Mouse (Mus musculus) liver, embryonic 11.5 days (tissue): ENCODE data around the gene Tirap. TPM values are rescaled to one million over a fixed set of nuclear protein-coding genes. Genes with fewer than 3 reads are reported as not detected.

Experiments used
- ATAC-seq: fragments of 200-750 bp; cut with Nextera tagmentation; replicated peaks from 2 replicates; pipeline ENCODE4 v1.8.0; 2017; ENCODE audit warnings: moderate number of reproducible peaks, mild to moderate bottlenecking, moderate TSS enrichment, moderate library complexity; ENCODE audit not compliant: low FRiP score
- DNase-seq: peaks from one replicate; pipeline ENCODE4 v3.0.0-alpha.2; 2017; ENCODE audit warnings: low spot score
- H3K27ac ChIP-seq: fragments of 300-500 bp; sonication (generic); 2 replicates; pipeline ENCODE4 v1.5.1; 2014; ENCODE audit warnings: mild to moderate bottlenecking, low read depth, low read length, control low read depth
- H3K27me3 ChIP-seq: fragments of 300-500 bp; sonication (generic); replicated peaks from 2 replicates; pipeline ENCODE4 v1.6.1; 2014; ENCODE audit warnings: low read length, mixed read lengths; ENCODE audit not compliant: control insufficient read depth, insufficient read depth
- H3K36me3 ChIP-seq: fragments of 300-500 bp; sonication (generic); 2 replicates; pipeline ENCODE4 v1.6.1; 2014; ENCODE audit warnings: mild to moderate bottlenecking, low read length, moderate library complexity, mixed read lengths; ENCODE audit not compliant: control insufficient read depth, insufficient read depth
- H3K4me1 ChIP-seq: fragments of 300-500 bp; sonication (generic); replicated peaks from 2 replicates; pipeline ENCODE4 v1.6.1; 2014; ENCODE audit warnings: low read length, mixed read lengths; ENCODE audit not compliant: control insufficient read depth, insufficient read depth
- H3K4me2 ChIP-seq: fragments of 300-500 bp; sonication (generic); 2 replicates; pipeline ENCODE4 v1.6.1; 2014; ENCODE audit warnings: mild to moderate bottlenecking, control low read depth, moderate library complexity
- H3K4me3 ChIP-seq: fragments of 300-500 bp; sonication (generic); 2 replicates; pipeline ENCODE4 v1.5.1; 2014; ENCODE audit warnings: low read depth, low read length, control low read depth
- H3K9ac ChIP-seq: fragments of 300-500 bp; sonication (generic); 2 replicates; pipeline ENCODE4 v1.6.1; 2014; ENCODE audit warnings: low read depth, low read length, control low read depth
- H3K9me3 ChIP-seq: fragments of 300-500 bp; sonication (generic); 2 replicates; pipeline ENCODE4 v1.6.1; 2016; ENCODE audit warnings: low read length, inconsistent platforms, mixed read lengths; ENCODE audit not compliant: control insufficient read depth
- WGBS: fragments of 180-500 bp; shearing (Covaris S2); extraction: QIAGEN DNeasy Blood & Tissue Kit; methylation state at CpG from one replicate; pipeline ENCODE4 v1.1.7; 2014; 5-methylcytosine and 5-hydroxymethylcytosine counted together
- polyA plus RNA-seq: library from polyadenylated mRNA; unstranded; fragments of >200 nt; fragmentation: Nextera tagmentation; extraction: Ambion mirVana; gene quantifications from 2 replicates; pipeline ENCODE4 v1.2.1, GENCODE M21; 2014

Tirap gene
- polyA plus RNA-seq, 1 experiment from 2014 or later = 11.0 TPM

DNA sequence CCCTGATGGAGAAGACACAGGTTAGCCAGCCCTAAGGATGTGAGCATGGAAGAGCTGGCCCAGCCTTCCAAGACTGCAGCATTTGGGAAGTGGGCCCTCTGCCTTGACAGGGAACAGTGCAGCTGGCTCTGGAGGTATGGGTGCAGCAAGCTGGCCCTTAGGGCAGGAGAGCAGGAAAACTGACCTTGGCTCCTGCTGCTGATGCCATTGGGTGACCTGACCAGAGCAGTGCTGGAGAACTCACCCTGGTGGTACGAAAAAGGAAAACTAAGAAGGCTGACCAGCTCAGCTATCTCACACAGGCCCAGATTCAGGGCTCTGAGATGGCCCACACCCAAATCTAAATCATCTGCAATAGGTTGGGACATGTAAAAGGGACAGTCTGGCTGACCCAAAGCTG is 54.3 kb downstream of the Tirap start:
- WGBS = 81% methylated on average over 1 of the region's 1 CpGs
- Histone ChIP-seq H3K4me2 (no peak overlapping the region), H3K27me3 (no peaks in the 10 kb centered on the region), H3K27ac (no peak overlapping the region), H3K4me3 (no peak overlapping the region), H3K9me3 (no peaks in the 10 kb centered on the region), H3K9ac (no peak overlapping the region), H3K4me1 (0 out of 2 replicates have a peak, but pooled peaks cover 6% of the 10 kb centered on the region), H3K36me3 (no peaks in the 10 kb centered on the region; the same call in 1 of the 2 replicates)
- no peak for DNase-seq
- ATAC-seq = no peak

GRCm38 (mm10) chr9:35145118-35145517 is 55.0 kb downstream of the Tirap start:
- 0 out of 2 replicates have a peak, but pooled peaks have one; percentile 26 for ATAC-seq
- WGBS = 81% methylated on average over 9 of the region's 9 CpGs

DNA sequence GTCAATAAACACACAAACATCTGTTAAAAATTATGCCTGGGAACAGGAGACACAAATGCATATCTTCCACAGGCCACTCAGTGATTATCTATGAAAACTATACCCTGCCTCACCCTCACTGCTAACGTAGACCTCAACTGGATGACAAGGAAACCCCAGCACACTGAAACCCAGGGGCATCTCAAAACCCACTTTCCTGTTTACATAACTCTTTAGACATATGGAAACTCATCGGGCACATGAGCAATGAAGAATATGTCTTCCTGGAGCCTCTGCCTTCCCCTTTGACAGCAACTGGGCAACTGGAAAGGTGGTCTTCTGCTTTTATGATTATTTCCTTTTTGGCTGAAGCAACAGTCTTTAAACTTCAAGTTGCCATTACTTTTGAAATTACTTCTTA is 57.9 kb downstream of the Tirap start:
- no peaks in the 10 kb centered on the region for H3K9me3 ChIP-seq
- H3K4me1 ChIP-seq = peaks cover 3% of the 10 kb centered on the region; the same call in 1 of the 2 replicates
- 51% methylated on average over 2 of the region's 2 CpGs for WGBS
- no peaks in the 10 kb centered on the region for H3K27me3 ChIP-seq
- no peak overlapping the region for H3K4me3 ChIP-seq
- no peak overlapping the region for H3K4me2 ChIP-seq
- no peak for ATAC-seq
- no peaks in the 10 kb centered on the region; the same call in 1 of the 2 replicates for H3K36me3 ChIP-seq
- H3K27ac ChIP-seq = no peak overlapping the region
- no peak for DNase-seq
- no peak overlapping the region for H3K9ac ChIP-seq

More at GRCm38 (mm10) chr9:35145118-35145517, 55.0 kb downstream of the Tirap start:
- Histone ChIP-seq H3K27ac (no peak overlapping the region), H3K36me3 (no peaks in the 10 kb centered on the region; the same call in 1 of the 2 replicates), H3K9ac (no peak overlapping the region), H3K9me3 (no peaks in the 10 kb centered on the region), H3K4me2 (no peak overlapping the region), H3K27me3 (no peaks in the 10 kb centered on the region), H3K4me1 (0 out of 2 replicates have a peak, but pooled peaks cover 6% of the 10 kb centered on the region), H3K4me3 (no peak overlapping the region)
- no peak for DNase-seq

DNA sequence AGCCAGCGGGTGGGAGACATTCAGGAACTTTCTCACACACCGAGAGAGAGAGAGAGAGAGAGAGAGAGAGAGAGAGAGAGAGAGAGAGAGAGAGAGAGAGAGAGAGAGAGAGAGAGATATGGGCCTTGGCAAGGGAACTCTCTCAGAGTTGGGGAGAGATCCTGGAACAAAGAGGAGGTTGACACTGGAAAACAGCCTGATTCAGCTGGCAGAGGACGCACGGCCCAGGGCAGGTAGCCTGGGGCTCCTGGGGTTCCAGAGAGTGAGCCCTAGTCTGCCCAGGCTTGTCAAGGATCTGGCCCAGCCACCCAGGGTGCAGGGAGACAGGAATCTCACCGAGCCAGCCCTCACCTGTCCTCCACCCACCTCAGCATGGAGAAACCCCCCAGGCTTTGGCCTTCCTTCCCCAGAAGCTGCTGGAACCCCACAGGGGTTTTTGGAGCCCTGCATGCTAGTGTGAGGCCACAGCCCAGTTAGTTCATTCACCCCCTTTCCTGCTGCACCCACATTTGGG is 60.8 kb downstream of the Tirap start:
- Histone ChIP-seq H3K9me3 (no peaks in the 10 kb centered on the region), H3K9ac (no peak overlapping the region), H3K4me3 (no peak overlapping the region), H3K27ac (no peak overlapping the region), H3K4me2 (no peak overlapping the region), H3K27me3 (no peaks in the 10 kb centered on the region), H3K4me1 (peaks cover 3% of the 10 kb centered on the region; the same call in 1 of the 2 replicates), H3K36me3 (peaks cover 2% of the 10 kb centered on the region; the same call in 1 of the 2 replicates)
- WGBS = 86% methylated on average over 4 of the region's 5 CpGs
- DNase-seq = no peak
- ATAC-seq = no peak

GRCm38 (mm10) chr9:35138029-35138428 is 62.1 kb downstream of the Tirap start:
- no peaks in the 10 kb centered on the region for H3K27me3 ChIP-seq
- H3K36me3 ChIP-seq = 0 out of 2 replicates have a peak, but pooled peaks cover 2% of the 10 kb centered on the region
- no peak overlapping the region for H3K4me3 ChIP-seq
- DNase-seq (no peak), ATAC-seq (peak; percentile 57)
- no peak overlapping the region for H3K9ac ChIP-seq
- H3K4me1 ChIP-seq = peaks cover 2% of the 10 kb centered on the region; the same call in 1 of the 2 replicates
- H3K4me2 ChIP-seq = no peak overlapping the region
- 0 out of 2 replicates have a peak overlapping the region, but pooled peaks have one; percentile 15 for H3K27ac ChIP-seq
- no peaks in the 10 kb centered on the region for H3K9me3 ChIP-seq
- 78% methylated on average over 7 of the region's 7 CpGs for WGBS

- no peak overlapping the region for H3K27ac ChIP-seq
- no peaks in the 10 kb centered on the region; the same call in 1 of the 2 replicates for H3K4me1 ChIP-seq
- H3K4me2 ChIP-seq = no peak overlapping the region
- no peaks in the 10 kb centered on the region for H3K9me3 ChIP-seq
- ATAC-seq (no peak), DNase-seq (no peak)
- no peak overlapping the region for H3K9ac ChIP-seq
- no peak overlapping the region for H3K4me3 ChIP-seq
- 74% methylated on average over 6 of the region's 6 CpGs for WGBS
- 0 out of 2 replicates have a peak, but pooled peaks cover 2% of the 10 kb centered on the region for H3K36me3 ChIP-seq
- no peaks in the 10 kb centered on the region for H3K27me3 ChIP-seq
Observed at GRCm38 (mm10) chr9:35135575-35135974, 64.5 kb downstream of the Tirap start.

Other genes with a start within 250 kb of the Tirap start
- gene St3gal4, start 81.0 kb downstream of the Tirap start, polyA plus RNA-seq = 34.8 and 40.1 TPM in 2 replicates
- gene Dcps, start 24.2 kb downstream of the Tirap start, polyA plus RNA-seq = 90.9 and 95.2 TPM in 2 replicates
- 98.7 and 108 TPM in 2 replicates for gene Srpr, start 116 bp downstream of the Tirap start, polyA plus RNA-seq
- 55.4 and 57.2 TPM in 2 replicates for gene Foxred1, start 10.8 kb upstream of the Tirap start, polyA plus RNA-seq
- gene Fam118b, start 67.5 kb upstream of the Tirap start, polyA plus RNA-seq = 30.4 and 31.3 TPM in 2 replicates
- gene Rpusd4, start 67.6 kb upstream of the Tirap start, polyA plus RNA-seq = 34.6 and 36.3 TPM in 2 replicates
- gene Cdon, start 220.8 kb upstream of the Tirap start, polyA plus RNA-seq = 0.91 and 1.5 TPM in 2 replicates